Mouse (Mus musculus): Measurements from ENCODE around the gene BC030870. TPM values are rescaled to one million over a fixed set of nuclear protein-coding genes. Genes with fewer than 3 reads are reported as not detected.
"Not testable (repeated sequence)": the region's sequence is repeated elsewhere in the genome, so short reads cannot be mapped to it uniquely, and the experiment has no call there.

The BC030870 gene
- polyA plus RNA-seq (2015; fragmentation: Nextera tagmentation; extraction: Ambion mirVana), result 0.12 and 0.28 TPM in 2 replicates

DNA sequence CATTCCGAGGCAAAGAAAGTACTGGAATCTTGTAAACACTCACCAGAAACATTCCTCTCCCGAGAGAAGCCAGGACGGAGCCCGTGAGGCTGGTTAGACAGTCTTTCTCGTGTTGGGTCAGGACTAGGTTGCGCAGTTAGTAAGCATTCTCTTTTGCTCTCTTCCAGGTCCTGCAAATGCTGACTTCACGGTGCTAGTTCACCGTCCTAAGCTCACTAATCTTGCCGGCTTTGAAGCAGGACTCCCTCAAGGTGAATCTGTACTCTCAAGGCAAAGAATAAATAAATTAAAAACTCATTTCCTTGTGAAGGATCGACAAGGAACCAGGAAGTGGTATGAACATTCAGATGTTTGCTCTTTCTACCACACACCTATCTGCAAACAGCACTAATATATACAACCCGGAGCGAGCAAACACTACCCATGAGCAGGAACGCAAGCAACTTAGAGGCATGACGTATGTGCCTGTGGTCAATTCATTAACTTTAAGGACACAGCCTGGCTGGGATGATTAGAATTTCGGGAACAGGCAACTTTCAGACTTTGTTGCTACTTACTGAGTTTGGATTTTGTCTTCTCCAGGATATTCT, at the start of gene BC030870:
Gene BC030870 (minus strand): TSS at position 365 of the 590 bp plus-strand sequence.
- no peak within 1 kb of the TSS for H3K4me2 ChIP-seq (ENCODE audit: low read depth, low read length)
- H3K9me3 ChIP-seq (replicated peaks; ENCODE audit: control insufficient read depth, low read length), result no peaks in the 10 kb centered on the region
- WGBS (ENCODE audit: insufficient replicate concordance), result 55% methylated on average over 15 of the region's 15 CpGs
- no peak within 1 kb of the TSS for H3K4me3 ChIP-seq (ENCODE audit: low read depth, low read length)
- H3K36me3 ChIP-seq (ENCODE audit: control insufficient read depth, insufficient read depth), result no peaks in the 10 kb centered on the region
- no peaks in the 10 kb centered on the region for H3K4me1 ChIP-seq (ENCODE audit: control insufficient read depth, low read depth, low read length)
- ATAC-seq (ENCODE audit: low read depth), result no peak
- H3K27me3 ChIP-seq (ENCODE audit: control insufficient read depth, insufficient read depth, low read depth, low read length), result no peaks in the 10 kb centered on the region
- no peak within 1 kb of the TSS for H3K27ac ChIP-seq (ENCODE audit: low read length)
- H3K9ac ChIP-seq (ENCODE audit: low read depth, low read length), result no peak within 1 kb of the TSS

DNA sequence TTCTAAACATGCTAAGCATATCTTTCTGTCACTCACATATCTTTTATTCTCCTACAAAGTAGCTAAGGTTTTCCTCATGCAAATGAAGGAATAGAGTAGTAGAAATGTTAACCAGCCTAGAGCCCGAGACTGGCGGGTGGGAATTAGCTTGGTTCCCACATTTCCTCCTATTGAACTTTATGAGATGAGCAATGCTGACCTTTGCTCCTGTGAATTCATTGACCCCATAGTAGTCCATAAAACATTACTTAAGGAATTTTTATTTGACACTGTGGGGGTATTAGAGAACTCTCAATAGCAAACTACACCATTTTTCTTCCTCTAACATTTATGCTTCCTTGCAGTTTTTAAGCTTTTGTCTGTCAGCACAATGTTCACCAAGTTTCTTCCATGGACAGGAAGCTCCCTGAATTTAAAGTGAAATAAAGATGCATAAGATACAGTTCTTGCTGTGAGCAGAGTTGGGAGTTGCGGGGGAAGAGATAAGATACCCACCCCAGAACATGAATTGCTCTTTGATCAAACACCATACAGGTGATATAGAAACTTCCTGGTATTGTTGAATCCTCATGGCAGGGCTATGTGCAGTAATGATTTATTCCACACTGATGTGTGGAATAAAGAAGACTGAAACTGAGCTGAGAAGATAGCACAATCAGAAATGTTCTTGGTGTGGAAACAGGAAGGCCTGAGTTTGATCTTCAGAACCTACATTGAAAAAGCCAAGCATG, 45.5 kb upstream of the BC030870 start:
- H3K27me3 ChIP-seq (ENCODE audit: control insufficient read depth, insufficient read depth, low read depth, low read length), result no peaks in the 10 kb centered on the region
- WGBS (ENCODE audit: insufficient replicate concordance), result 41% methylated on average over 3 of the region's 3 CpGs
- no peak for ATAC-seq (ENCODE audit: low read depth)

DNA sequence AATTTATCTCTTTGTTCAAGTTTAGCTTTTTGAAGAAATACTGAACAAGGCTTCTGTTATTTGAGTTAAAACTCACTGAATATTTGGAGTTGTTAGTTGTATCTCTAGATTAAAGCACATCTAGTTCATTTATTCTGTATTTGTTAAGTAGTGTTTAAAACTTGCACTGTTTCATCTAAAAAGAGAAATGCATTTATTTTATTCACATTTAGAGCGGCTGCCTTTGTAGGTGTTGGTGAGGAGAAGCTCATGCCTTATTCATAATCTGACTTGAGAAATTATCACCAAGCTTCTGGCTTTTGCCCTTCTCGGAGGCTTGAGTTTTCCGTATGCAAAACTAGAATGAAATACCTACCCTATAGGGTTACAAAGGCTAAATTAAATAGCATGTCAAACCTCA, 39.8 kb upstream of the BC030870 start:
- no peaks in the 10 kb centered on the region for H3K4me1 ChIP-seq (ENCODE audit: control insufficient read depth, low read depth, low read length)
- no peak overlapping the region for H3K27ac ChIP-seq (ENCODE audit: low read length)
- H3K4me3 ChIP-seq (ENCODE audit: low read depth, low read length), result no peak overlapping the region
- H3K4me2 ChIP-seq (ENCODE audit: low read depth, low read length), result no peak overlapping the region
- no peak for ATAC-seq (ENCODE audit: low read depth)
- H3K9me3 ChIP-seq (replicated peaks; ENCODE audit: control insufficient read depth, low read length), result no peaks in the 10 kb centered on the region
- H3K27me3 ChIP-seq (ENCODE audit: control insufficient read depth, insufficient read depth, low read depth, low read length), result no peaks in the 10 kb centered on the region
- no peaks in the 10 kb centered on the region for H3K36me3 ChIP-seq (ENCODE audit: control insufficient read depth, insufficient read depth)
- 67% methylated on average over 3 of the region's 3 CpGs for WGBS (ENCODE audit: insufficient replicate concordance)
- H3K9ac ChIP-seq (ENCODE audit: low read depth, low read length), result no peak overlapping the region

More for the DNA sequence above, 45.5 kb upstream of the BC030870 start:
- no peak overlapping the region for H3K4me2 ChIP-seq (ENCODE audit: low read depth, low read length)
- no peak overlapping the region for H3K9ac ChIP-seq (ENCODE audit: low read depth, low read length)
- no peaks in the 10 kb centered on the region for H3K9me3 ChIP-seq (replicated peaks; ENCODE audit: control insufficient read depth, low read length)
- no peaks in the 10 kb centered on the region for H3K36me3 ChIP-seq (ENCODE audit: control insufficient read depth, insufficient read depth)
- H3K4me1 ChIP-seq (ENCODE audit: control insufficient read depth, low read depth, low read length), result no peaks in the 10 kb centered on the region
- H3K27ac ChIP-seq (ENCODE audit: low read length), result no peak overlapping the region
- H3K4me3 ChIP-seq (ENCODE audit: low read depth, low read length), result no peak overlapping the region

DNA sequence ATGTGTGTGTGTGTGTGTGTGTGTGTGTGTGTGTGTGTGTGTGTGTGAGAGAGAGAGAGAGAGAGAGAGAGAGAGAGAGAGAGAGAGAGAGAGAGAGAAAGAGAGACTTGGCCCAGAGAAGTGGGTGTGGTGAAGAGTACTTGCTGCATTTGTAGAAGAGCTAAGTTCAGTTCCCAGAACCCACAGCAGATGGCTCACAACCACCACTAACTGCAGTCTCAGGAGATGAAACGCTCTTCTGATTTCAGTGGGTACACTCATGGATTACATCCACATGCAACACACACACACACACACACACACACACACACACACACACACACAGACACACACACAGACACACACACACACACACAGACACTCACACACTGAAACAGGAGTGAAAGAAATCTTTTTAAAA, 31.3 kb upstream of the BC030870 start:
- not testable (repeated sequence) for ATAC-seq (ENCODE audit: low read depth); H3K4me3 ChIP-seq (ENCODE audit: low read depth, low read length); H3K9me3 ChIP-seq (replicated peaks; ENCODE audit: control insufficient read depth, low read length); H3K27me3 ChIP-seq (ENCODE audit: control insufficient read depth, insufficient read depth, low read depth, low read length); H3K4me2 ChIP-seq (ENCODE audit: low read depth, low read length); H3K4me1 ChIP-seq (ENCODE audit: control insufficient read depth, low read depth, low read length); H3K27ac ChIP-seq (ENCODE audit: low read length); H3K36me3 ChIP-seq (ENCODE audit: control insufficient read depth, insufficient read depth); H3K9ac ChIP-seq (ENCODE audit: low read depth, low read length)
- 40% methylated on average over 1 of the region's 1 CpGs for WGBS (ENCODE audit: insufficient replicate concordance)

DNA sequence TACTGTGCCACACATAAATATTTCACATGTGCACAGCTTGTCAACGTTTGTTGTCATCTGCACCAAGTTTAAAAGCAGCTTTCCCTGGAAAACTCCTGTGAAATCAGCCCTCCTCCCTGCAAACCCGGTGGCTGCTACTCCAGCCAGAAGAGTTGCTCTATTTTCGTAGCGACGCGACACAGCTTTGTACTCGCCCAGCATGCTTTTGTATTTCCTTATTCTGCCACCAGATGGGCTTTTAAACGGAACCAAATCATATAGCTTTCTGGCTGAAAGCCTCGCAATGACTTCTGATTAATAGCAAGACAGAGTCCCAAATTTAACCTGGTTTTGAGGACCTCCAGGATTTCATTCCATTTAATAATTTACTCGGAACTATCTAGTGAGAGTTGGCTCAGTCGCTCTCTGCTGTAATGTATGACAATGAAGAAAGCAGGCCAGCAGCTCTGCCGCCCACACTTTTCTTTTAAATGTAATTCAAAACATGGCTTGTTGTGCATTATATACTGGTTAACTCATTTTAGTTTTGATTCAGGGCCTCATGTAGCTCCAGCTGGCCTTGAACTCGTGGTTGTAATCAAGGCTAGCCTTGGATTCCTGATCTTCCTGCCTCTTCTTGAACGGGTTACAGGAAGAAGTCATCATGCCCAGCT, 29.9 kb upstream of the BC030870 start:
- H3K4me1 ChIP-seq (ENCODE audit: control insufficient read depth, low read depth, low read length), result no peaks in the 10 kb centered on the region
- H3K27ac ChIP-seq (ENCODE audit: low read length), result no peak overlapping the region
- no peak overlapping the region for H3K4me2 ChIP-seq (ENCODE audit: low read depth, low read length)
- no peaks in the 10 kb centered on the region for H3K36me3 ChIP-seq (ENCODE audit: control insufficient read depth, insufficient read depth)
- no peak overlapping the region for H3K4me3 ChIP-seq (ENCODE audit: low read depth, low read length)
- H3K27me3 ChIP-seq (ENCODE audit: control insufficient read depth, insufficient read depth, low read depth, low read length), result no peaks in the 10 kb centered on the region
- ATAC-seq (ENCODE audit: low read depth), result no peak
- no peaks in the 10 kb centered on the region for H3K9me3 ChIP-seq (replicated peaks; ENCODE audit: control insufficient read depth, low read length)
- 57% methylated on average over 14 of the region's 14 CpGs for WGBS (ENCODE audit: insufficient replicate concordance)
- no peak overlapping the region for H3K9ac ChIP-seq (ENCODE audit: low read depth, low read length)

DNA sequence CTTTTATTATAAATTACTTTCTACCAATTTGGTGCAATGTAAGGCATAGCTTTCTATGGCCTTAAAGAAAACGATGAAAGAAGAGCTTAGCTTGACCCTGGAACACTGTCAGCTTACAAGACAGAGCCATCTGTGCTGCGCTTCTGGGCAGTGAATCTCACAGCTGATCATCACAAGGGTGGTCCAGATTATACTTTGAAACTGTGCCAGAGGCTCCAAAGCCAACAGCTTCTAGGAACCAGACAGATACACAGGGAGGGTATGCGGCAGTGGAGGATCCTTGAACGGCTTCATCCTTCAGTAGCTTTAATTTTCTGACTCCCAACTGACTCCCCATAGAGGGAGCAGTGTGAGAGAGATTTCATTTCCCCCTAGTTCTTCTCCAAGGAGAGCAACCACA, 28.5 kb upstream of the BC030870 start:
- Histone ChIP-seq H3K27me3 (ENCODE audit: control insufficient read depth, insufficient read depth, low read depth, low read length) (no peaks in the 10 kb centered on the region), H3K9ac (ENCODE audit: low read depth, low read length) (no peak overlapping the region), H3K36me3 (ENCODE audit: control insufficient read depth, insufficient read depth) (no peaks in the 10 kb centered on the region), H3K9me3 (replicated peaks; ENCODE audit: control insufficient read depth, low read length) (no peaks in the 10 kb centered on the region), H3K4me2 (ENCODE audit: low read depth, low read length) (no peak overlapping the region), H3K27ac (ENCODE audit: low read length) (no peak overlapping the region), H3K4me1 (ENCODE audit: control insufficient read depth, low read depth, low read length) (no peaks in the 10 kb centered on the region), H3K4me3 (ENCODE audit: low read depth, low read length) (no peak overlapping the region)
- no peak for ATAC-seq (ENCODE audit: low read depth)
- WGBS (ENCODE audit: insufficient replicate concordance), result 79% methylated on average over 4 of the region's 4 CpGs

DNA sequence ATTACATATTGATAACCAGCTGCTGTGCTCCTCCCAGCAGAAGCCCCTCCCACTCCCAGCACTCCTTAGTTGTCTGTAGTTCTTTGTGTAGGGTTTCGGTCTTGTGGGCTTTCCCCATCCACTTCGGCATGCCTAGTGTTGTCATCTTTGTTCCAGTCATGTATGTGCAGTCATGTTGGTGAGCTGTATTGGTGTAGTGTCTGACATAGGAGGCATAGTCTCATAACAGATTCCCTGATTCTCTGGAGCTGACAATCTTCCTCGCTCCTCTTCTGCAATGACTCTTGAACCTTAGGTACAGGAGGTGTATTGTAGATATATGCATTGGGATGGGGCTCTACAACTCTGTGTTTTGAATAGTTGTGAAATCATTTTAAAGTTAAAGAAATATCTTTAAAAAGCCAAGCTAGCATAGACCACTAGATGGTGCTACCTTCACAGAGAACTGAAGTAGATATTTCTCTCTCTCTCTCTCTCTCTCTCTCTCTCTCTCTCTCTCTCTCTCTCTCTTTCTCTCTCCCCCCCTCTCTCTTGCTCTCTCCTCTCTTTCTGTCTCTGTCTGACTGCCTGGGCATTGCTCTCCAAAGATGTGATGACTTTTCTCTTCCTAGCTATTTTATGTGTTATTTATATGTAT, 9.6 kb upstream of the BC030870 start:
- H3K9me3 ChIP-seq (replicated peaks; ENCODE audit: control insufficient read depth, low read length), result no peaks in the 10 kb centered on the region
- H3K27ac ChIP-seq (ENCODE audit: low read length), result no peak overlapping the region
- no peak overlapping the region for H3K9ac ChIP-seq (ENCODE audit: low read depth, low read length)
- H3K4me3 ChIP-seq (ENCODE audit: low read depth, low read length), result no peak overlapping the region
- H3K4me1 ChIP-seq (ENCODE audit: control insufficient read depth, low read depth, low read length), result no peaks in the 10 kb centered on the region
- H3K27me3 ChIP-seq (ENCODE audit: control insufficient read depth, insufficient read depth, low read depth, low read length), result no peaks in the 10 kb centered on the region
- 52% methylated on average over 3 of the region's 3 CpGs for WGBS (ENCODE audit: insufficient replicate concordance)
- no peaks in the 10 kb centered on the region for H3K36me3 ChIP-seq (ENCODE audit: control insufficient read depth, insufficient read depth)
- ATAC-seq (ENCODE audit: low read depth), result no peak
- no peak overlapping the region for H3K4me2 ChIP-seq (ENCODE audit: low read depth, low read length)

DNA sequence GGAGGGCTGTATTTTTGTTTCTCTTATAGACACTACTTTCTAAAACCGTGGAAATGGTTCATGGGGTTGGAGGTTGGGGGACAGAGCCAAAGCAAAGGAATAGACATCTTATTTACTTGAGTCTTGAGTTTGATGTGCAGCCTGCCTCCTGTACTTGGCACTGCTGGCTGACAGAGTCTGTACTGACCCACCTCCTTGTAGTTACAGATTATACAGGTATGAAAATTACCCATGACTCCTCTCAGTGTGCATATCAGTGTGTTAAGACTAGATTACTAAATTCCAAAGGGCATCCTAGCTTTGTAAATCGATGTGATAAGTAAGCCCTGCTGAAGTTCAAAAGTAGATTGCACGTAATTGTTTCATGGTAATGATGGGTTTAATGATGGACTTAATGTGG, 2.9 kb downstream of the BC030870 start:
- Histone ChIP-seq H3K27me3 (ENCODE audit: control insufficient read depth, insufficient read depth, low read depth, low read length) (no peaks in the 10 kb centered on the region), H3K27ac (ENCODE audit: low read length) (no peak overlapping the region), H3K9me3 (replicated peaks; ENCODE audit: control insufficient read depth, low read length) (no peaks in the 10 kb centered on the region), H3K4me1 (ENCODE audit: control insufficient read depth, low read depth, low read length) (no peaks in the 10 kb centered on the region), H3K9ac (ENCODE audit: low read depth, low read length) (no peak overlapping the region), H3K36me3 (ENCODE audit: control insufficient read depth, insufficient read depth) (no peaks in the 10 kb centered on the region), H3K4me2 (ENCODE audit: low read depth, low read length) (no peak overlapping the region), H3K4me3 (ENCODE audit: low read depth, low read length) (no peak overlapping the region)
- no peak for ATAC-seq (ENCODE audit: low read depth)
- WGBS (ENCODE audit: insufficient replicate concordance), result 43% methylated on average over 3 of the region's 3 CpGs

DNA sequence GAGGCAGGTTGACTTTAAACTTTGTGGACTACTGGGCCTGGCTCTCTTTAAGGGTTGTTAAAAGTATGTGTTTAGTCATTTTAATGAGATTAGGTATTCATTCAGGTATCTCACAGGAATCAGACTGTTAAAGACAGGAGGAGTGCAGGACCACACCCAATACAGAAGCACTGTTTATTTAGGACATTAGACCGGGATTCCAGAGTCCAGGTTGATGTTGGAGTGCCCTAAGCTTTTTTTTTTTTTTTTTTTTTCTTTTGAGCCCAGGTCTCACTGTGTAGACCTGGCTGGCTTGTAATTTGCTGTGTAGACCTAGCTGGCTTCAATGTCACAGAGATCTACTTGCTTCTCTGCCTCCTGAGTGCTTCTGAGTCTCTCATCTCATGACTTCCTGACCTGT, 3.3 kb downstream of the BC030870 start:
- Histone ChIP-seq H3K9me3 (replicated peaks; ENCODE audit: control insufficient read depth, low read length) (no peaks in the 10 kb centered on the region), H3K27ac (ENCODE audit: low read length) (no peak overlapping the region), H3K4me1 (ENCODE audit: control insufficient read depth, low read depth, low read length) (no peaks in the 10 kb centered on the region), H3K4me3 (ENCODE audit: low read depth, low read length) (no peak overlapping the region), H3K27me3 (ENCODE audit: control insufficient read depth, insufficient read depth, low read depth, low read length) (no peaks in the 10 kb centered on the region), H3K9ac (ENCODE audit: low read depth, low read length) (no peak overlapping the region), H3K36me3 (ENCODE audit: control insufficient read depth, insufficient read depth) (no peaks in the 10 kb centered on the region), H3K4me2 (ENCODE audit: low read depth, low read length) (no peak overlapping the region)
- 19% methylated on average over 1 of the region's 1 CpGs for WGBS (ENCODE audit: insufficient replicate concordance)
- no peak for ATAC-seq (ENCODE audit: low read depth)
